Mouse (Mus musculus): ENCODE results near the gene Hoxd11. TPM values are rescaled to one million over a fixed set of nuclear protein-coding genes. Genes with fewer than 3 reads are reported as not detected.

The Hoxd11 gene
- polyA plus RNA-seq, 1 experiment = not detected

- Histone ChIP-seq H3K4me3 (ENCODE audit: extremely low read depth, insufficient read depth, insufficient read length) (no peak overlapping the region), H3K36me3 (ENCODE audit: control insufficient read depth, insufficient read depth, low read length) (no peaks in the 10 kb centered on the region), H3K27me3 (ENCODE audit: control insufficient read depth, insufficient read depth, low read length) (peaks cover 12% of the 10 kb centered on the region; the same call in 1 of the 2 replicates), H3K4me1 (ENCODE audit: control insufficient read depth, insufficient read depth, insufficient read length) (no peaks in the 10 kb centered on the region), H3K27ac (ENCODE audit: insufficient read depth, low read length) (no peak overlapping the region)
- TF ChIP-seq CTCF (IDR thresholded peaks at IDR 0.05; ENCODE audit: extremely low read depth, insufficient read depth, insufficient read length, insufficient replicate concordance) (no peak), POLR2A (IDR thresholded peaks at IDR 0.05; ENCODE audit: low read depth, low read length) (no peak)
- no peak for DNase-seq (ENCODE audit: low read depth in 1 of 2, low spot score in 2 of 2)
- 77% methylated on average over 17 of the region's 17 CpGs for WGBS
These were observed 45.8 kb downstream of the Hoxd11 start for GRCm38 (mm10) chr2:74725171-74725570.

DNA sequence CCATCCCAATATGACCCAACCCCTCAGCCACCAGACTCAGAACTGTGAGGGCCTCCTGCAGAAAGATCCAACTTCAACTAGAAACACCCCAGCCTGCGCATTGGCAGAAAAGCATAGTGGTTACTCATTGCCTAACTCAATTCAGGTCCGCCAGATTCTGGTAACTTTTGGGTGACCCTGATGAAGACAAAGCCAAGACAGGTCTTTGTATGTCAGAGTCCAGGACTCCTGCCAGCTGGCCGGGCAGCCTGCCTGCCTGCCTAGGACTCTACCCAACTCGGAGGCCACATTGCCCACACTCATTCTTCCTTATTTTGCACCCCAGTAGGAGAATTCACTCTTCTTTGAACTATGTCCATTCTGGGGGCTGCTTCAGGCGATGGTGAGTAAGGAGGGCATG lies 47.2 kb downstream of the Hoxd11 start, which contains the start of gene Gm28230:
Gm28230 (plus strand) TSS at position 178 of the 400 bp plus-strand sequence.
- DNase-seq (ENCODE audit: low read depth in 1 of 2, low spot score in 2 of 2) = no peak
- peaks cover 16% of the 10 kb centered on the region; the same call in 1 of the 2 replicates for H3K27me3 ChIP-seq (ENCODE audit: control insufficient read depth, insufficient read depth, low read length)
- H3K36me3 ChIP-seq (ENCODE audit: control insufficient read depth, insufficient read depth, low read length) = no peaks in the 10 kb centered on the region
- H3K27ac ChIP-seq (ENCODE audit: insufficient read depth, low read length) = no peak within 1 kb of the TSS
- TF ChIP-seq CTCF (IDR thresholded peaks at IDR 0.05; ENCODE audit: extremely low read depth, insufficient read depth, insufficient read length, insufficient replicate concordance) = no peak
- no peak for TF ChIP-seq POLR2A (IDR thresholded peaks at IDR 0.05; ENCODE audit: low read depth, low read length)
- H3K4me1 ChIP-seq (ENCODE audit: control insufficient read depth, insufficient read depth, insufficient read length) = no peaks in the 10 kb centered on the region
- no peak within 1 kb of the TSS for H3K4me3 ChIP-seq (ENCODE audit: extremely low read depth, insufficient read depth, insufficient read length)
- 66% methylated on average over 5 of the region's 5 CpGs for WGBS

DNA sequence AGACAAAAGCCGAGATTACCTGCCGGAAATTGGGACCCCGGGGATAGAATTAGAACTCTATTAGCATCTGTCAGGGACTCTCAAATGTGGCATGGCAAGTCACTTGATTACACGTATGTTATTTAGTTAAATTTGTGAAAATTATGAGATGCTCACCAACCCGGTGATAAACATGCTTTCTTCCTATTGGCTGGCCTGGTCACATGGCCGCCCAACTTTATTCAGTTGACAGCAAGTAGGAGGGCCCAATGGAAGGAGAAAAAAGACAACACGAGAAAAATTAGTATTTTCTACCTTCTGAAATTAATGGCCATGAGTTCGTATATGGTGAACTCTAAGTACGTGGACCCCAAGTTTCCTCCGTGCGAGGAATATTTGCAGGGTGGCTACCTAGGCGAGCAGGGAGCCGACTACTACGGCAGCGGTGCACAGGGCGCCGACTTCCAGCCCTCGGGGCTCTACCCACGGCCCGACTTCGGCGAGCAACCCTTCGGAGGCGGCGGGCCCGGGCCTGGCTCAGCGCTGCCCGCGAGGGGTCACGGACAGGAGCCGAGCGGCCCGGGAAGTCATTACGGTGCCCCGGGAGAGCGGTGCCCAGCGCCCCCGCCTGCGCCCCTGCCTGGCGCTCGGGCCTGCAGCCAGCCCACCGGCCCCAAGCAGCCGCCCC lies 47.7 kb downstream of the Hoxd11 start:
- no peak overlapping the region for H3K4me3 ChIP-seq (ENCODE audit: extremely low read depth, insufficient read depth, insufficient read length)
- no peak overlapping the region for H3K27ac ChIP-seq (ENCODE audit: insufficient read depth, low read length)
- H3K27me3 ChIP-seq (ENCODE audit: control insufficient read depth, insufficient read depth, low read length) = peaks cover 16% of the 10 kb centered on the region; the same call in 1 of the 2 replicates
- no peaks in the 10 kb centered on the region for H3K4me1 ChIP-seq (ENCODE audit: control insufficient read depth, insufficient read depth, insufficient read length)
- DNase-seq (ENCODE audit: low read depth in 1 of 2, low spot score in 2 of 2) = no peak
- 12% methylated on average over 43 of the region's 43 CpGs for WGBS
- H3K36me3 ChIP-seq (ENCODE audit: control insufficient read depth, insufficient read depth, low read length) = no peaks in the 10 kb centered on the region
- no peak for TF ChIP-seq CTCF (IDR thresholded peaks at IDR 0.05; ENCODE audit: extremely low read depth, insufficient read depth, insufficient read length, insufficient replicate concordance)
- no peak for TF ChIP-seq POLR2A (IDR thresholded peaks at IDR 0.05; ENCODE audit: low read depth, low read length)

DNA sequence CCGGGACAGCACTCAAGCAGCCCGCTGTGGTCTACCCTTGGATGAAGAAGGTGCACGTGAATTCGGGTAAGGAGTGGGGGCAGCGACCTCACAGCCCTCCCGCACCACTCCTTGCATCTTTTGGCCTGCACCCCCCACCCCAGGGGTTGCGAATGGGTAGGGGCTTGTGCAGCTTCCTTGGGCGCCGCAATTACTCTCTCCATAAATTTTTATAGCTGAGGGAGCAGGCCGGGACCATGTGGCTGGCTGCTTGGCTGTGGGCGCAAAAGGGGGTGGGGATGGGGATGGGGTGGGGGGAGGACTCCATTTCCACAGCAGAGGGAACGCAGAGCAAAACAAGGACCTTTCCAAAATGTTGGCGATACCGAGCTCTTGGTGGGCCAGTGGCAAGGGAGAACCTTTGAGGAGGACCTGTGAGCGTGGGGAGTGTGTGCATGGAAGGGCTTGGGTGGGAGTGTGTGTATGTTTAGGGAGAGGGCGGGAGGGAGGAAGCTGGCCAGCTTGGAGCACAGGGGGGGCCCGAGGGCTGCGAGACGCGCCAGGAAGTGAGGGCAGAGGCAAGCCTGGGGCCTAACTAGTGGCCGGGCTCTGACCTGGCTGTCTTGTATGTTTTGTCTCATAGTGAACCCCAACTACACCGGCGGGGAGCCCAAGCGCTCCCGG lies 48.4 kb downstream of the Hoxd11 start:
- 28% methylated on average over 25 of the region's 25 CpGs for WGBS
- H3K27me3 ChIP-seq (ENCODE audit: control insufficient read depth, insufficient read depth, low read length) = peaks cover 16% of the 10 kb centered on the region

GRCm38 (mm10) chr2:74728303-74728680 lies 48.9 kb downstream of the Hoxd11 start:
- no peak overlapping the region for H3K27ac ChIP-seq (ENCODE audit: insufficient read depth, low read length)
- 73% methylated on average over 13 of the region's 13 CpGs for WGBS
- no peak for DNase-seq (ENCODE audit: low read depth in 1 of 2, low spot score in 2 of 2)
- TF ChIP-seq POLR2A (IDR thresholded peaks at IDR 0.05; ENCODE audit: low read depth, low read length) = no peak
- no peak for TF ChIP-seq CTCF (IDR thresholded peaks at IDR 0.05; ENCODE audit: extremely low read depth, insufficient read depth, insufficient read length, insufficient replicate concordance)
- peaks cover 19% of the 10 kb centered on the region for H3K27me3 ChIP-seq (ENCODE audit: control insufficient read depth, insufficient read depth, low read length)
- H3K36me3 ChIP-seq (ENCODE audit: control insufficient read depth, insufficient read depth, low read length) = no peaks in the 10 kb centered on the region
- no peak overlapping the region for H3K4me3 ChIP-seq (ENCODE audit: extremely low read depth, insufficient read depth, insufficient read length)
- no peaks in the 10 kb centered on the region for H3K4me1 ChIP-seq (ENCODE audit: control insufficient read depth, insufficient read depth, insufficient read length)

More for the DNA sequence above, 48.4 kb downstream of the Hoxd11 start:
- Histone ChIP-seq H3K27ac (ENCODE audit: insufficient read depth, low read length) (no peak overlapping the region), H3K36me3 (ENCODE audit: control insufficient read depth, insufficient read depth, low read length) (no peaks in the 10 kb centered on the region), H3K4me3 (ENCODE audit: extremely low read depth, insufficient read depth, insufficient read length) (no peak overlapping the region), H3K4me1 (ENCODE audit: control insufficient read depth, insufficient read depth, insufficient read length) (no peaks in the 10 kb centered on the region)
- TF ChIP-seq CTCF (IDR thresholded peaks at IDR 0.05; ENCODE audit: extremely low read depth, insufficient read depth, insufficient read length, insufficient replicate concordance) (no peak), POLR2A (IDR thresholded peaks at IDR 0.05; ENCODE audit: low read depth, low read length) (no peak)
- no peak for DNase-seq (ENCODE audit: low read depth in 1 of 2, low spot score in 2 of 2)

GRCm38 (mm10) chr2:74730331-74730730 lies 51.0 kb downstream of the Hoxd11 start:
- Histone ChIP-seq H3K27ac (ENCODE audit: insufficient read depth, low read length) (no peak overlapping the region), H3K4me1 (ENCODE audit: control insufficient read depth, insufficient read depth, insufficient read length) (no peaks in the 10 kb centered on the region), H3K4me3 (ENCODE audit: extremely low read depth, insufficient read depth, insufficient read length) (no peak overlapping the region), H3K36me3 (ENCODE audit: control insufficient read depth, insufficient read depth, low read length) (no peaks in the 10 kb centered on the region), H3K27me3 (ENCODE audit: control insufficient read depth, insufficient read depth, low read length) (peaks cover 29% of the 10 kb centered on the region)
- TF ChIP-seq CTCF (IDR thresholded peaks at IDR 0.05; ENCODE audit: extremely low read depth, insufficient read depth, insufficient read length, insufficient replicate concordance) (no peak), POLR2A (IDR thresholded peaks at IDR 0.05; ENCODE audit: low read depth, low read length) (no peak)
- DNase-seq (ENCODE audit: low read depth in 1 of 2, low spot score in 2 of 2) = no peak
- 65% methylated on average over 8 of the region's 8 CpGs for WGBS

GRCm38 (mm10) chr2:74731055-74731454 lies 51.7 kb downstream of the Hoxd11 start:
- H3K36me3 ChIP-seq (ENCODE audit: control insufficient read depth, insufficient read depth, low read length) = no peaks in the 10 kb centered on the region
- no peak for DNase-seq (ENCODE audit: low read depth in 1 of 2, low spot score in 2 of 2)
- H3K27ac ChIP-seq (ENCODE audit: insufficient read depth, low read length) = no peak overlapping the region
- H3K27me3 ChIP-seq (ENCODE audit: control insufficient read depth, insufficient read depth, low read length) = peaks cover 31% of the 10 kb centered on the region
- no peak overlapping the region for H3K4me3 ChIP-seq (ENCODE audit: extremely low read depth, insufficient read depth, insufficient read length)
- H3K4me1 ChIP-seq (ENCODE audit: control insufficient read depth, insufficient read depth, insufficient read length) = no peaks in the 10 kb centered on the region
- no peak for TF ChIP-seq POLR2A (IDR thresholded peaks at IDR 0.05; ENCODE audit: low read depth, low read length)
- TF ChIP-seq CTCF (IDR thresholded peaks at IDR 0.05; ENCODE audit: extremely low read depth, insufficient read depth, insufficient read length, insufficient replicate concordance) = no peak
